Mouse (Mus musculus): ENCODE measurements around the gene Mlycd.
A peak's percentile ranks its signal among the peaks of the same experiment; 100 is the strongest.

The Mlycd gene

GRCm38 (mm10) chr8:119433582-119434174 is 39.0 kb downstream of the Mlycd start, which contains the start of gene Osgin1:
Gene Osgin1 (plus strand): TSS chr8:119434124.
- no peak for DNase-seq (ENCODE audit: low spot score)

GRCm38 (mm10) chr8:119434569-119434968 is 39.9 kb downstream of the Mlycd start:
- DNase-seq (ENCODE audit: low spot score), result no peak

GRCm38 (mm10) chr8:119435527-119435926 is 40.8 kb downstream of the Mlycd start:
- DNase-seq (ENCODE audit: low spot score), result no peak

- DNase-seq (ENCODE audit: low spot score), result no peak
Observed at GRCm38 (mm10) chr8:119436331-119436730, 41.7 kb downstream of the Mlycd start.

GRCm38 (mm10) chr8:119436933-119437332 is 42.3 kb downstream of the Mlycd start:
- no peak for DNase-seq (ENCODE audit: low spot score)

GRCm38 (mm10) chr8:119437506-119437905 is 42.8 kb downstream of the Mlycd start:
- DNase-seq (ENCODE audit: low spot score), result no peak

GRCm38 (mm10) chr8:119438876-119439275 is 44.2 kb downstream of the Mlycd start:
- DNase-seq (ENCODE audit: low spot score), result no peak

GRCm38 (mm10) chr8:119439424-119439823 is 44.7 kb downstream of the Mlycd start:
- no peak for DNase-seq (ENCODE audit: low spot score)

- no peak for DNase-seq (ENCODE audit: low spot score)
Observed at GRCm38 (mm10) chr8:119439893-119440249, 45.2 kb downstream of the Mlycd start.

- no peak for DNase-seq (ENCODE audit: low spot score)
Observed at GRCm38 (mm10) chr8:119440250-119440951, 45.7 kb downstream of the Mlycd start.

GRCm38 (mm10) chr8:119440952-119441270 is 46.2 kb downstream of the Mlycd start:
- no peak for DNase-seq (ENCODE audit: low spot score)

GRCm38 (mm10) chr8:119442013-119442412 is 47.3 kb downstream of the Mlycd start:
- no peak for DNase-seq (ENCODE audit: low spot score)

- no peak for DNase-seq (ENCODE audit: low spot score)
Observed at GRCm38 (mm10) chr8:119442970-119443369, 48.3 kb downstream of the Mlycd start.

- DNase-seq (ENCODE audit: low spot score), result peak; percentile 81
Observed at GRCm38 (mm10) chr8:119446211-119446989, 51.7 kb downstream of the Mlycd start, which contains the start of gene Necab2. Gene Necab2 (plus strand): TSS chr8:119446719.

- no peak for DNase-seq (ENCODE audit: low spot score)
Observed at GRCm38 (mm10) chr8:119446990-119447780, 52.5 kb downstream of the Mlycd start.

GRCm38 (mm10) chr8:119447781-119448170 is 53.1 kb downstream of the Mlycd start:
- no peak for DNase-seq (ENCODE audit: low spot score)

GRCm38 (mm10) chr8:119449627-119450026 is 54.9 kb downstream of the Mlycd start:
- DNase-seq (ENCODE audit: low spot score), result peak; percentile 58

GRCm38 (mm10) chr8:119451131-119451530 is 56.5 kb downstream of the Mlycd start:
- DNase-seq (ENCODE audit: low spot score), result no peak

- DNase-seq (ENCODE audit: low spot score), result no peak
Observed at GRCm38 (mm10) chr8:119452919-119453318, 58.2 kb downstream of the Mlycd start.

- DNase-seq (ENCODE audit: low spot score), result no peak
Observed at GRCm38 (mm10) chr8:119456045-119456444, 61.4 kb downstream of the Mlycd start.

- DNase-seq (ENCODE audit: low spot score), result no peak
Observed at GRCm38 (mm10) chr8:119459724-119460123, 65.0 kb downstream of the Mlycd start.
